Mouse (Mus musculus): Measurements from ENCODE around the gene Ptov1.

GRCm38 (mm10) chr7:44916881-44917280 is 47.3 kb upstream of the Ptov1 start:
- TF ChIP-seq CTCF (IDR thresholded peaks at IDR 0.05; ENCODE audit: extremely low read depth, insufficient read depth, low read length) (no peak), POLR2A (IDR thresholded peaks at IDR 0.05; ENCODE audit: extremely low read depth, insufficient read depth, low read length) (no peak)
